ENCODE assay signal across 8 mouse cellular contexts in the genomic region with DNA sequence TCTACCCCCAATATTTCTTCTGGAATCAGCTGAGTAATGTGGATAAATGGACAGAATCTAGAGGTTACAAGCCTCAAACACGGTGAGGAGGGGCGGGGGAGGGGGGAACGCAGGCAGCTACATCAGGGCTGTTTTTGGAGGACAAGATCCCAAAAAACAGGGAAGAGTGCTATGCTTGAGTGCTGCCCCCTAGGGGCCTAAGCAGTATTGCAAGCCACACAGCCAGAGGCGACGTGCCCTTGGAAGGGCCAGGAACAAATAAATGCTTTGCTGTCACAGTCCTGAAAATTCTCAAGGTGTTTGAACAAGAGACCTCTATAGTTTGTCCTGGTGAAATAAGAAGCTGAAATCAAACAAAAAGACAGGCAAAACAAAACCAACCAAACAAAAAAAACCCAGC. TPM values are rescaled to one million over a fixed set of nuclear protein-coding genes. Genes with fewer than 3 reads are reported as not detected.
DNase-seq lines count a peak whose midpoint lies in the region; ATAC-seq lines count a peak whose summit lies in the region.

No protein-coding gene starts in this region.

- ATAC-seq in cerebellum, adult (ENCODE audit: insufficient number of reproducible peaks, low FRiP score, low TSS enrichment): no peak

- DNase-seq in cerebellum, adult 11 months: peak; percentile 76
- peak; percentile 68 for DNase-seq in CD8-positive naive resting alpha-beta T cell, adult 2 months (ENCODE audit: low read depth in 2 of 2, low spot score in 2 of 2)
- peak; percentile 56 for DNase-seq in c-Kit-positive CD71-positive TER-119-positive erythroid progenitor cells, embryonic 14.5 days (ENCODE audit: low spot score)
- DNase-seq in gastrocnemius, adult 8-10 months (ENCODE audit: low spot score in 2 of 2): peak; percentile 73 to 74
- DNase-seq in layer of hippocampus, adult 9-10 months (ENCODE audit: low spot score): peak; percentile 75
- peak; percentile 91 for DNase-seq in lung, postnatal 36 days
- DNase-seq in spleen, postnatal 14 days (ENCODE audit: low spot score in 2 of 2): peak; percentile 45 to 65

RNA-seq across cellular contexts. Expression of a gene that starts 3.6 kb away (rescaled TPM):
- 100 to 1,000 TPM; 189 to 256 (median 213) TPM for total RNA-seq in gastrocnemius, adult 8-10 months (2022)

RNA-seq across cellular contexts. Expression of a gene that starts 22.8 kb away (rescaled TPM):
- total RNA-seq in gastrocnemius, adult 8-10 months (2022): 10 to 100 TPM; 50.7 to 65.8 (median 53.6) TPM

RNA-seq across cellular contexts. Expression of a gene that starts 32.6 kb away (rescaled TPM):
- total RNA-seq in gastrocnemius, adult 8-10 months (2022): 10 to 100 TPM; 47.7 to 58.3 (median 56.0) TPM
